Mouse (Mus musculus) midbrain, embryonic 11.5 days (tissue): ENCODE results near the gene Ccdc8. TPM values are rescaled to one million over a fixed set of nuclear protein-coding genes. Genes with fewer than 3 reads are reported as not detected.
"Not testable (repeated sequence)": the region's sequence is repeated elsewhere in the genome, so short reads cannot be mapped to it uniquely, and the experiment has no call there.

Source experiments
- ATAC-seq: fragments of 200-750 bp; cut with Nextera tagmentation; 2 replicates; pipeline ENCODE4 v1.8.0; 2017; ENCODE audit warnings: moderate TSS enrichment, moderate library complexity; ENCODE audit not compliant: low FRiP score
- DNase-seq: peaks from one replicate; pipeline ENCODE4 v3.0.0; 2015; ENCODE audit warnings: low spot score; ENCODE audit errors: missing footprints
- H3K27ac ChIP-seq: fragments of 300-500 bp; sonication (generic); 2 replicates; pipeline ENCODE4 v1.5.1; 2014; ENCODE audit warnings: low read depth, low read length
- H3K27me3 ChIP-seq: fragments of 300-500 bp; sonication (generic); 2 replicates; pipeline ENCODE4 v1.6.1; 2014; ENCODE audit warnings: mild to moderate bottlenecking, low read length, moderate library complexity, mixed read lengths; ENCODE audit not compliant: control insufficient read depth, insufficient read depth
- H3K36me3 ChIP-seq: fragments of 300-500 bp; sonication (generic); 2 replicates; pipeline ENCODE4 v1.6.1; 2014; ENCODE audit warnings: mild to moderate bottlenecking, low read length, moderate library complexity, mixed read lengths; ENCODE audit not compliant: control insufficient read depth, insufficient read depth
- H3K4me1 ChIP-seq: fragments of 300-500 bp; sonication (generic); 2 replicates; pipeline ENCODE4 v1.6.1; 2014; ENCODE audit warnings: low read length; ENCODE audit not compliant: control insufficient read depth, insufficient read depth
- H3K4me2 ChIP-seq: fragments of 300-500 bp; sonication (generic); 2 replicates; pipeline ENCODE4 v1.6.1; 2014; ENCODE audit warnings: mild to moderate bottlenecking, moderate library complexity
- H3K4me3 ChIP-seq: fragments of 300-500 bp; sonication (generic); 2 replicates; pipeline ENCODE4 v1.5.1; 2014; ENCODE audit warnings: low read depth, low read length
- H3K9ac ChIP-seq: fragments of 300-500 bp; sonication (generic); 2 replicates; pipeline ENCODE4 v1.6.1; 2014; ENCODE audit warnings: low read length
- H3K9me3 ChIP-seq: fragments of 300-500 bp; sonication (generic); 2 replicates; pipeline ENCODE4 v1.6.1; 2016; ENCODE audit warnings: low read length; ENCODE audit not compliant: control insufficient read depth
- WGBS: fragments of 180-500 bp; shearing (Covaris S2); extraction: QIAGEN DNeasy Blood & Tissue Kit; methylation state at CpG from one replicate; pipeline ENCODE4 v1.1.7; 2014; 5-methylcytosine and 5-hydroxymethylcytosine counted together
- polyA plus RNA-seq: library from polyadenylated mRNA; unstranded; fragments of >200 nt; fragmentation: Nextera tagmentation; extraction: Ambion mirVana; gene quantifications from 2 replicates; pipeline ENCODE4 v1.2.1, GENCODE M21; 2014

Gene Ccdc8
- polyA plus RNA-seq, 1 experiment from 2014 or later: 14.7 TPM

DNA sequence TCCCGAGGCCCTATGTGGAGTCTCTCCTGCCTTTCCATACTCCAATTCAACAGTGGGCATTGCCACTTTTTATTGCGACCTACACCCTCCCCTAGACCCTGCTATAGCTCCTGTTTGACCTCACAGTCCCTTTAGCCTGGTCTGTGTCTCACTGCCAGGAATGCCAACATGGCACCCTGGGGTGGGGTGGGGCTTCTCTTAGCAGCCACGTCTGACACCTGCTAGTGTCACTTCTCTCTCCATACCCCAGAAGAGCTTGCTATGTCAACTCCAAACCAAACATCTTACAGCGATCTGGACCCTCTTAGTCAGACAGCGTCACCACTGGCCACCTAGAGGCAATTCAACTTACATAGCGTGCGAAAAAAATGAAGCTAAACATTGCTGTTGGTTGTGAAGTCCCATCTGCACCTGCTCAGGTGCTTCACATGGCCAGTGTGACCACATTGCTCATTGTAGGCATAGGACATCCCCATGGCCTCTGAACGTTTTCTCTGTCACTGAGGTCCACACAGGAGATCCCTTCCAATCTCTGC is 43.5 kb upstream of the Ccdc8 start:
- WGBS: 46% methylated on average over 8 of the region's 8 CpGs
- Histone ChIP-seq H3K9ac (no peak overlapping the region), H3K9me3 (no peaks in the 10 kb centered on the region), H3K27me3 (peaks cover 56% of the 10 kb centered on the region), H3K4me3 (no peak overlapping the region), H3K4me2 (no peak overlapping the region), H3K27ac (no peak overlapping the region), H3K4me1 (peaks cover 34% of the 10 kb centered on the region), H3K36me3 (no peaks in the 10 kb centered on the region)
- DNase-seq (no peak), ATAC-seq (no peak)

- no peak overlapping the region for H3K27ac ChIP-seq
- H3K27me3 ChIP-seq: peaks cover 52% of the 10 kb centered on the region
- no peaks in the 10 kb centered on the region for H3K36me3 ChIP-seq
- 13% methylated on average over 29 of the region's 29 CpGs for WGBS
- H3K9me3 ChIP-seq: no peaks in the 10 kb centered on the region
- H3K4me1 ChIP-seq: peaks cover 29% of the 10 kb centered on the region
- DNase-seq (peak; percentile 99), ATAC-seq (peak; percentile 56)
- peak overlapping the region; percentile 27 for H3K4me3 ChIP-seq
- H3K4me2 ChIP-seq: peak overlapping the region; percentile 55
- peak overlapping the region; percentile 48 for H3K9ac ChIP-seq
These were observed 42.3 kb upstream of the Ccdc8 start for GRCm38 (mm10) chr7:16949908-16950841.

- H3K4me2 ChIP-seq: no peak overlapping the region
- H3K9me3 ChIP-seq: no peaks in the 10 kb centered on the region
- ATAC-seq: peak; percentile 69
- DNase-seq: peak; percentile 98
- H3K4me1 ChIP-seq: peaks cover 25% of the 10 kb centered on the region
- H3K27me3 ChIP-seq: peaks cover 43% of the 10 kb centered on the region
- H3K4me3 ChIP-seq: no peak overlapping the region
- H3K9ac ChIP-seq: no peak overlapping the region
- H3K27ac ChIP-seq: no peak overlapping the region
- no peaks in the 10 kb centered on the region for H3K36me3 ChIP-seq
- 31% methylated on average over 18 of the region's 18 CpGs for WGBS
These were observed 41.5 kb upstream of the Ccdc8 start for GRCm38 (mm10) chr7:16950861-16951635.

DNA sequence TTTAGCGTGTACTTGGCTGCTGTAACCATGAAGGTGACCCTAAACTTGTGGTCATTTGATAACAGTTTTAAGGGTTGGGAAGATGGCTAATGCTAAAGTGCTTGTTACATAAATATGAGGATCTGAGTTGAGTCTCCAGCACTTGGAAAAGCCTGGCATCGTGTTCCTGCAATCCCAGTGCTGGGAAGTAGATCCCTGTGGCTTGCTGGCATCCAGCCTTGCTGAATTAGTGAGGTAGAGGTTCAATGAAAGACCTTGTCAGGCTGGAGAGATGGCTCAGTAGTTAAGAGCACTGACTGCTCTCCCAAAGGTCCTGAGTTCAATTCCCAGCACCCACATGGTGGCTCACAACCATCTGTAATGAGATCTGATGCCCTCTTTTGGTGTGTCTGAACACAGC is 38.7 kb upstream of the Ccdc8 start:
- not testable (repeated sequence) for ATAC-seq, H3K9ac ChIP-seq, H3K27ac ChIP-seq, H3K9me3 ChIP-seq, H3K4me3 ChIP-seq, DNase-seq, H3K4me2 ChIP-seq, H3K36me3 ChIP-seq
- 68% methylated on average over 2 of the region's 2 CpGs for WGBS
- peaks cover 10% of the 10 kb centered on the region for H3K4me1 ChIP-seq
- H3K27me3 ChIP-seq: peaks cover 16% of the 10 kb centered on the region

- ATAC-seq: no peak
- Histone ChIP-seq H3K9ac (no peak overlapping the region), H3K4me3 (no peak overlapping the region), H3K4me1 (peaks cover 18% of the 10 kb centered on the region), H3K27ac (no peak overlapping the region), H3K27me3 (no peaks in the 10 kb centered on the region), H3K4me2 (no peak overlapping the region), H3K36me3 (no peaks in the 10 kb centered on the region), H3K9me3 (no peaks in the 10 kb centered on the region)
- no peak for DNase-seq
- WGBS: 81% methylated on average over 4 of the region's 4 CpGs
These were observed 36.8 kb upstream of the Ccdc8 start for GRCm38 (mm10) chr7:16955712-16956111.

GRCm38 (mm10) chr7:16956410-16957265 is 35.9 kb upstream of the Ccdc8 start:
- Histone ChIP-seq H3K27ac (no peak overlapping the region), H3K4me1 (peaks cover 18% of the 10 kb centered on the region)

DNA sequence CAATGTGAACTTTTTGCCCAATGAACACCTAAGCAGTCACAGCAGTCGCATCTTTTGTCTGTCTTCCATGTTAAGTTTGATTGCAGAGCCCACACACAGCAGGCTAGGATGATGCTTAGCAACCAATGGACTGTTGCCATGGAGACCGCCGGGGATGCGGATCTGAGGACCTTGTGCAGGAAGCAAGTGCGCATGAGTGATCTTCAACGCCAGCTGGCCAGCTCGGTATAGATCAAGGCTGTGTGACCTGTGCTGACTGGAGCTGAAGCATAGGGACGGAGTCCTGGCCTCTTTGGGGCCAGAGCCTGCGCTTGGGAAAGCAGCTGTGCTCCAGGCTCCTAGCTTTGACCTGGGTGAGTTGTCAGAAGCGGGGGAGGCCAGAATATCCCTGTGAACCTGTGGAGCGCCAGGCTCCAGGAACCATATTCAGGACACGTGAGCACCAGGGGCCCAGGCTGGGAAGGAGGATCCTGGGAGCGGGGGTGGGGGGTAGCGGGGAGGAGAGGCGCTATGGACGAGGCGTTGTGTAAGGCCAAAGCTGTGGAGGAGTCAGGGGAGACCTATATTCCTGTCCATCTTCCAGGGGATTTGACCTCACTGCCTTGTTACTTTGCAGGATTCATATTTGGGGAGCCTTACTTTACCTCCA is 32.8 kb upstream of the Ccdc8 start, which contains the start of gene Pnmal1:
TSS of gene Pnmal1 (plus strand) at position 141 of the 649 bp plus-strand sequence.
- ATAC-seq (peak; percentile 96), DNase-seq (peak; percentile 99)
- Histone ChIP-seq H3K4me1 (peaks cover 18% of the 10 kb centered on the region), H3K27me3 (no peaks in the 10 kb centered on the region), H3K9me3 (no peaks in the 10 kb centered on the region), H3K4me2 (peak within 1 kb of the TSS; percentile 42), H3K36me3 (no peaks in the 10 kb centered on the region), H3K9ac (peak within 1 kb of the TSS; percentile 50), H3K4me3 (peak within 1 kb of the TSS; percentile 23), H3K27ac (peak within 1 kb of the TSS; percentile 90)
- 7% methylated on average over 17 of the region's 17 CpGs for WGBS

More at GRCm38 (mm10) chr7:16956410-16957265, 35.9 kb upstream of the Ccdc8 start:
- no peak overlapping the region for H3K9ac ChIP-seq
- WGBS: 52% methylated on average over 15 of the region's 15 CpGs
- H3K36me3 ChIP-seq: no peaks in the 10 kb centered on the region
- DNase-seq (no peak), ATAC-seq (no peak)
- H3K4me3 ChIP-seq: no peak overlapping the region
- no peak overlapping the region for H3K4me2 ChIP-seq
- H3K9me3 ChIP-seq: no peaks in the 10 kb centered on the region
- no peaks in the 10 kb centered on the region for H3K27me3 ChIP-seq

- 83% methylated on average over 5 of the region's 5 CpGs for WGBS
- DNase-seq (no peak), ATAC-seq (no peak)
- Histone ChIP-seq H3K9me3 (no peaks in the 10 kb centered on the region), H3K4me3 (no peak overlapping the region), H3K4me2 (no peak overlapping the region), H3K27ac (no peak overlapping the region), H3K27me3 (no peaks in the 10 kb centered on the region), H3K36me3 (no peaks in the 10 kb centered on the region), H3K4me1 (peaks cover 14% of the 10 kb centered on the region), H3K9ac (no peak overlapping the region)
These were observed 30.8 kb upstream of the Ccdc8 start for GRCm38 (mm10) chr7:16961678-16962077.
